Mouse (Mus musculus) adrenal gland, adult 8-10 months (tissue): ENCODE data around the gene Frrs1. TPM values are rescaled to one million over a fixed set of nuclear protein-coding genes. Genes with fewer than 3 reads are reported as not detected.
"Not testable (repeated sequence)": the region's sequence is repeated elsewhere in the genome, so short reads cannot be mapped to it uniquely, and the experiment has no call there.

Experiments used
- DNase-seq: peaks from one replicate; pipeline ENCODE4 v3.0.0; 2022
- total RNA-seq, 4 experiments: library from RNA; stranded (reverse); gene quantifications; 2 replicates each; pipeline ENCODE4 v1.2.4; 2022

Frrs1 gene
- 10 to 100 TPM in 2 of 4 experiments, 1 to 10 TPM in 2; 6.2 to 25.3 (median 16.2) TPM for total RNA-seq

GRCm38 (mm10) chr3:116858941-116859685 is at the start of gene Frrs1:
Frrs1 (plus strand) TSS chr3:116859464.
- DNase-seq = no peak

DNA sequence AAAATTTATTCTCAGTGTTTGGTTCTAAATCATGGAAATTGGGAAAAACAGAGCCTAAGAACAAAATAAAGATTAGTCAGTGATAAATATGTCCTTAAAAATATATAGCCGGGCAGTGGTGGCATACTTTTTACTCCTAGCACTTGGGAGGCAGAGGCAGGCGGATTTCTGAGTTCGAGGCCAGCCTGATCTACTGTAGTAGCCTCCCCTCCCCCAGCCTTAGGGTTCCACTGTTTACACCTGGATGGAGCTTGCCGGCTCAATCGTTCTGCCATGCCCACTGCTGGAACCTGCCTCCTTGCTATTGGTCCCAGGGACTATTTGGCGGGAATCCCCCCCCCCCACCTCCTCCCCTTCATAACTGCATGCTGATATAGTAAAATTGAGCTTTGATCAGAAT is 48.9 kb upstream of the Frrs1 start:
- not testable (repeated sequence) for DNase-seq

DNA sequence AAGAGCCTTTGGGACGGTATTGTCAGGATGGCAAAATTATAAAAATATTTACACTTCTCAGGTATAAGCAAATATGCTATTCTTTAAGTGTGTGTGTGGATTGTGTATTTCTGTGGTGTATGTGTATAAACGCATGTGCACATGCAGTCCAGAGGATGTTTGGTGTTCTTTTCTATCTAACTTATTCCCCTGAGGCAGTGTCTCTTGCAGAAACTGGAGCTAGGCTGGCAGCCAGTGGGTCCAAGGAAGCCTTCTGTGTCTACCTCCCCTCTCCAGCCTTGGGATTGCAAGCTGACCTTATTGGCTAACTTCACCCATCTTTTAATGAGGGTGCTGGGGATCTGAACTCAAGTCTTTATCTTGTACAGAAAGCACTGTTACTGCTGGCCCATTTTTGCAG is 46.3 kb upstream of the Frrs1 start:
- DNase-seq = no peak

DNA sequence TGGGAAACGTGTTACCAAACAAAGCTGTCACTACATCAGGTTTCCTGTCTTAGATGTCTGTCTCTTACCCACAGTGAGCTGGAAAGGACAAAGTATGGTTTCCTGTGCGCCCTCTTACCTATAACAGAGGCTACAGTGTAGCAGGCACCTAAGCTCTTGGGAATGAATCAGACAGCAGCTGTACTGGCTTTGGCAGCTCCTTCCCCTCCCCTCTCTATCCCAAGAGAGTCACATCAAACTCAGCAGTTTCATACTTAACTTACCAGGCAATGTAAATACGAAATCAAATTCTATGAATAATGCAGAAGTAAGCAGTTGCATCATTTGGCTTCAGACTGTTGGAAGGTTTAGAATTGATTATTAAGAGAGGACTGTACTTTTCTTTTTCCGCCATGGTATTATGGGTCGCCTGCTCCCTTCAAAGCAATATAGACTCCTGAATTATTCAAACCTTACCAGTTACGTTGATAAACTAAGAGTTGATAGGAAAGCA is 43.9 kb upstream of the Frrs1 start:
- DNase-seq = no peak

- DNase-seq = no peak
Measured at GRCm38 (mm10) chr3:116815916-116816315, 43.3 kb upstream of the Frrs1 start.

- no peak for DNase-seq
Measured at GRCm38 (mm10) chr3:116816674-116817215, 42.5 kb upstream of the Frrs1 start.

DNA sequence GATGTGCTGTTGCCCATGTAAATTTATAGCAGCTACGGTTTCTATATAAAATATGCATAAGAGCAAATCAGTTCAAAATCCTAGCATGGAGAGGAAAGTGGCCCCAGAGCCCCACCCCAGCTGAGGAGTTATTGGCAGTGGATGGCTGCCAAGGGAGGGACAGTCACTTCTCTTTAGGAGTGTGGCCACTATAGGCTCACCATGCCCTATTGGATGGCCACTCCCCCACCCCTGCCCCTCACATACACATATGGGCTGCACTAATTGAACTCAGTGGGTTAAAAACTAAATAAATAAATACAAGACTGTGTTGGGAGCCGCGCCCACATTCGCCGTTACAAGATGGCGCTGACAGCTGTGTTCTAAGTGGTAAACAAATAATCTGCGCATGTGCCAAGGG is 42.0 kb upstream of the Frrs1 start:
- DNase-seq = no peak

- no peak for DNase-seq
Measured at GRCm38 (mm10) chr3:116826471-116827215, 32.6 kb upstream of the Frrs1 start.

DNA sequence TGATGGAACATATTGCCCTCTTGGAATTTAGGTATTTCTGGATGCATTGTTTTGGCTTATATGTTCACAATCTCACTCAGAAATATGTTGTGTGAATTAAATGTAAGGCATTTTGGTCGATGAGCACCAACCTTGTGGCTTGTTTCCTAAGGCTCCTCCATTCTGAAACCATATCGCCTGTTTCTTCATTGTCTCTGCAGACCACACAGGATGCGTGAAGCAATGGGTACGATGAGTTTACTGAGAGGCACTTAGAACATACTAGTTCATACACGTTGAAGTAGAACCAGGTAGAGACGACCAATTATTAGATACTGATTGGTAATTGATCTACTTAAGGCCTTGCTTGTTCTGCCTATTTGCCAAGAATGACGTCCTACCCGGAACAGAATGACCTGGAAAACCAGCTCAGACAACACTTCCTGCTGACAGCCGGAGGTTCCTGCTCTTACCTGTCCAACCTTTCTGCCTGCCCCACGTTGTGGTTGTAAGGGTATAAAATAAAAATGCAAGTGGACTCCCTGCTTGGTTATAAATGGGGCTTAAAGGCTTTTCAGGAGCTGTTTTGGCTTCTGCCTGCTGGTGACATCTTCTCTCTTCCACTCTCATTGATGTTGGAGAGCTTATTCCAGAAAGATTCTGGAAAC is 29.9 kb upstream of the Frrs1 start:
- no peak for DNase-seq

DNA sequence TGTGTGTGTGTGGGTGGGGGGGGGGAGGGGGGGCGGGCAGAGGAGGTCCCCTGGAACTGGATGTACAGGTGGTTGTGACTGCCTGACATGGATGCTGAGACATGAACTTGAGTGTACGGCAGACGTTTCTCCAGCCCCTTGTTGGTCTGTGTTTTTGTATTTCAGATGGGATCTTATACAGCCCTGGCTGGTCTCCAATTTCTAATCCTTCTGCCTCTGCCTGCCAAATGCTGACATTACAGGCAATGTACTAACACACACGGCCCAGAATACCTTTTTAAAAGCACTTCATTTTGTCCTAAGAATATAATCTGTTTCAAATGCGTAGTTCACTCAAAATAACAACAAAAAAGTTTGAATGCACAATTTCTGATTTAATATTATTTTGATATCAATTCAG is 27.9 kb upstream of the Frrs1 start:
- no peak for DNase-seq

- no peak for DNase-seq
Measured at GRCm38 (mm10) chr3:116832526-116833310, 26.5 kb upstream of the Frrs1 start.

DNA sequence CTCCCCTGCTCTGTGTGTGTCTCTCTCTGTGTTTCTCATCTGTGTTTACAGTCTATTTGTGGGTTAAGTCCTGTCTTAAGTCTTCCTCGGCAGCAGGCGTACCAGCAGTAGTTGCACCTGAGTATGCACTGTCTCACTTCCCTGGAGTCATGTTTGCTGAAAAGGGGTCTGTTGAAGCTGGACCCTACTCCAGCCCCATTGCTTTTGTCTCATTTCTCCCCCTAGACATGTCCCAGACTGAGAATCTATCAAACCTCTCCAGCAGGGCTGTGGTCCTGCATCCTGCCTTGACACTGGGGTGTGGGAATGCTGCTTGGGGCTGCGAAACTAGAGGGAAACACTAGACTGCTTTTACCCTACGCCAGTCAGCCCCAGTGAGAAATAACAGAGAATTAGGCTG is 25.8 kb upstream of the Frrs1 start:
- DNase-seq = no peak

- DNase-seq = no peak
Measured at GRCm38 (mm10) chr3:116834241-116834640, 25.0 kb upstream of the Frrs1 start.

DNA sequence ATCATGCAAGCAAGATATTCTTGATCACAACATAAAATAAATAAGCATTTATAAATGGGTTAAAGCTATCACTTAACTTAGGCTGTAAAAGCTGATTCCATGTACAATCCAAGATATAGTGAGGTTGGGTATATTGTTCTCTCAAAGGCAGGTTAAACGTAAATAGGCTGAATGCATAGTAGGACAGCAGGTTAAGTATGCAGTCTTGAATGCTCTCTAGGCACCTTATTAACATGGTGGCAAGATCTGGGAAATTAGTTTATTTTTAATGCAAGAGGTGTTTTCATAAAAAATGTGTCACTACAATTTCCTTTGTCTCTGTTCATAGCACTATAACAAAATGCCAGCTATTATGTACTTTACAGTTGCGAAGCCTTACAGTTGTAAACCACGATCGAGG is 23.9 kb upstream of the Frrs1 start:
- DNase-seq = no peak

- peak; percentile 85 for DNase-seq
Measured at GRCm38 (mm10) chr3:116835770-116836680, 23.2 kb upstream of the Frrs1 start.

DNA sequence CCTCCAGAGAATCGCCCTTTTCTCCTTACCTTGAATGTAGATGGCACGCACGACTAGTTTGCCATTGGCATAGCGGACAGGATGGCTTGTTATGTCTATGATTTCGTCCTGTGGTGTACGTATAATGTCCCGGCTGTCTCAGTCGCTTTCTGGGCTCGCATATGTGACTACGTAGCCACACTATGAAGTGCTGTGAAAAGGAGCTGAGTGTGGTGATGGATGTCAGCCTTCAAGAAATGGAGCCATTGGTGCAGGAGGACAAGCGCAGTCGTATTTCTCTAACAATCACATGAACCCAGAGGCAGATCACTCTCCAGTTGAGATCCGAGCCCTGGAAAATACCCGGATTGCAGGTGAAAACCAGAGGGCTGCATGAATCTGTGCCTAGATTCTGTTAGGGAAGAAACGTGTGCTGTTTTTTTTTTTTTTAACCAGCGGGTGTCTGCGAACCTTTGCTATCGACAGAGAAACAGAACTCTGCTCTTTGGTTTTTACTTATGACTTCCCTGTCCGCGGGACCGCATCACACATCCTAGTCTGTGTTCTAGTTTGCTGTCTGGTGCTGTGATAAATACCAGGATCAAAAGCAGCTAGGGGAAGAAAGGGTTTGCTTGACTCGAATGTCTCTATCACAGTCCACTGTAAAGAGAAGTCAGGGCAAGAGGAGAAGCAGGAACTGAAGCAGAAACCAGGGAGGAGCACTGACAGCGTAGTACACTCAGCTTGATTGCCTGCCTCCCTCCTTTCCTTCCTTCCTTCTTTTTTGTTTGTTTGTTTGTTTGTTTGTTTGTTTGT is 22.4 kb upstream of the Frrs1 start:
- no peak for DNase-seq

GRCm38 (mm10) chr3:116841311-116841710 is 18.0 kb upstream of the Frrs1 start:
- DNase-seq = no peak

GRCm38 (mm10) chr3:116844880-116845579 is 14.2 kb upstream of the Frrs1 start:
- no peak for DNase-seq

- DNase-seq = no peak
Measured at GRCm38 (mm10) chr3:116846084-116846483, 13.2 kb upstream of the Frrs1 start.

- DNase-seq = no peak
Measured at GRCm38 (mm10) chr3:116848099-116848498, 11.2 kb upstream of the Frrs1 start.
